Comparison of ENCODE assay signal across 8 mouse cellular contexts in the genomic region with DNA sequence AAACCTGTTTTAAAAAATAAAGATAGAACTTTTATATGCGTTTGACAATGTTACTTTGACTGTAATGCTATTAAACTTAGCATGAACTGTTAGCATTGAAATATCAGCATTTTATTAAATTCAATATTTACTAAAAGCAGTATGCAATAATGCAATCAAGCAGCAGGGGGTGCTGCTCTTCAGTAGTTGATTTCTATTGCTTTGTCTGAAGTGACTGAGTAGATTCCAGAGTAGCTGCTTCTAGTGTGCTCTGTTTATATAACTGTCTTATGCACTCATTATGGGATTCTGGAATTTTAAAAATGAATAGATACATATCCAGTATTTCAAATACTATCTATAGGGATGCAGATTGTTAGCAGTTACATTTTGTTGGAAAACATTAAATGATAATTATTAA.
DNase-seq lines count a peak whose midpoint lies in the region; ATAC-seq and TF ChIP-seq lines count a peak whose summit lies in the region.

No protein-coding gene starts in this region.

- TF ChIP-seq POLR2A in heart, adult 2 months (IDR thresholded peaks at IDR 0.05; ENCODE audit: insufficient read depth, low read depth, low read length) = no peak

- intact Hi-C loops in heart, adult 2 months (cut with DNase I) = loop anchor here (5.0 kb wide), 1 partner anchor 829 kb away; no protein-coding TSS in a partner anchor
- intact Hi-C loops in left cerebral cortex, postnatal 14 days (cut with DNase I) = loop anchor here (5.0 kb wide), 1 partner anchor 639 kb away; no protein-coding TSS in a partner anchor

- H3K4me1 ChIP-seq in heart, adult 2 months (ENCODE audit: control insufficient read depth, insufficient read depth, low read length) = no peaks in the 10 kb centered on the region
- H3K4me1 ChIP-seq in heart, embryonic 11.5 days (ENCODE audit: control insufficient read depth, insufficient read depth, low read length) = no peaks in the 10 kb centered on the region
- no peaks in the 10 kb centered on the region for H3K4me1 ChIP-seq in forebrain, postnatal 0 days (ENCODE audit: insufficient read depth)

- in situ Hi-C loops in Patski (cut with MboI; ENCODE audit: low pct_unique_long_range_greater_than_20kb) = loop anchor here (10.0 kb wide), 1 partner anchor 1107 kb away; no protein-coding TSS in a partner anchor

- ATAC-seq in heart, embryonic 11.5 days (replicated peaks; ENCODE audit: insufficient number of reproducible peaks, low FRiP score, low TSS enrichment) = no peak
- ATAC-seq in Patski = no peak
- peak; percentile 73 for ATAC-seq in forebrain, postnatal 0 days

- CTCF ChIA-PET in Patski (lab: Charles Lee) = interaction anchor here (0.7 to 2.5 kb wide), 7 partner anchors 10 to 831 kb away, joined by 3 to 21 read pairs (median 4); no protein-coding TSS in a partner anchor

- 29% methylated on average over 1 of the region's 1 CpGs for WGBS in heart, adult 2 months
- 39% methylated on average over 1 of the region's 1 CpGs for WGBS in heart, embryonic 11.5 days (ENCODE audit: insufficient replicate concordance)
- 59% methylated on average over 1 of the region's 1 CpGs for WGBS in forebrain, postnatal 0 days

- POLR2A ChIA-PET in Patski (lab: Charles Lee) = no interaction called here

- no peak overlapping the region for H3K4me3 ChIP-seq in heart, adult 2 months
- no peak overlapping the region for H3K4me3 ChIP-seq in heart, embryonic 11.5 days (ENCODE audit: low read depth, low read length)
- H3K4me3 ChIP-seq in forebrain, postnatal 0 days (ENCODE audit: low read depth, low read length) = no peak overlapping the region

- no peaks in the 10 kb centered on the region for H3K27me3 ChIP-seq in heart, adult 2 months (ENCODE audit: control insufficient read depth, insufficient read depth, low read length)
- no peaks in the 10 kb centered on the region for H3K27me3 ChIP-seq in heart, embryonic 11.5 days (ENCODE audit: control insufficient read depth, insufficient read depth, low read length)
- no peaks in the 10 kb centered on the region for H3K27me3 ChIP-seq in Patski
- no peaks in the 10 kb centered on the region for H3K27me3 ChIP-seq in forebrain, postnatal 0 days (ENCODE audit: insufficient read depth, low read length)

- no peak overlapping the region for H3K4me2 ChIP-seq in heart, embryonic 11.5 days
- H3K4me2 ChIP-seq in forebrain, postnatal 0 days (ENCODE audit: low read depth) = no peak overlapping the region

- H3K79me2 ChIP-seq in heart, adult 2 months (replicated peaks; ENCODE audit: control insufficient read depth, insufficient read depth, low read length) = no peaks in the 10 kb centered on the region

- no peaks in the 10 kb centered on the region for H3K9me3 ChIP-seq in heart, embryonic 11.5 days (replicated peaks; ENCODE audit: control insufficient read depth, low read length)
- H3K9me3 ChIP-seq in forebrain, postnatal 0 days (ENCODE audit: low read length) = no peaks in the 10 kb centered on the region

- no peak for TF ChIP-seq EP300 in heart, adult 2 months (IDR thresholded peaks at IDR 0.05; ENCODE audit: insufficient read depth, low read depth, low read length)

- H3K9ac ChIP-seq in heart, adult 2 months (ENCODE audit: low read depth, low read length) = no peak overlapping the region
- no peak overlapping the region for H3K9ac ChIP-seq in heart, embryonic 11.5 days (ENCODE audit: low read depth, low read length)
- H3K9ac ChIP-seq in forebrain, postnatal 0 days = no peak overlapping the region

- DNase-seq in heart, adult 2 months = no peak
- DNase-seq in 3T3-L1 (ENCODE audit: low read depth, low spot score) = peak; percentile 74
- no peak for DNase-seq in Patski (ENCODE audit: low read depth, low spot score)
- DNase-seq in forebrain, postnatal 0 days = peak; percentile 83
- DNase-seq in left cerebral cortex, postnatal 14 days (ENCODE audit: low spot score in 2 of 2) = peak; percentile 66 to 75
- DNase-seq in retina, embryonic 14.5 days (ENCODE audit: low spot score) = peak; percentile 76
- DNase-seq in cerebellum, adult 8-10 months = no peak

- no peak overlapping the region for H3K27ac ChIP-seq in heart, adult 2 months
- H3K27ac ChIP-seq in heart, embryonic 11.5 days (ENCODE audit: low read depth, low read length) = no peak overlapping the region
- H3K27ac ChIP-seq in forebrain, postnatal 0 days (ENCODE audit: low read depth, low read length) = no peak overlapping the region

- H3K36me3 ChIP-seq in heart, adult 2 months (ENCODE audit: control insufficient read depth, insufficient read depth, low read length) = no peaks in the 10 kb centered on the region
- H3K36me3 ChIP-seq in heart, embryonic 11.5 days (ENCODE audit: control insufficient read depth, insufficient read depth, low read length) = no peaks in the 10 kb centered on the region
- H3K36me3 ChIP-seq in forebrain, postnatal 0 days (ENCODE audit: insufficient read depth) = no peaks in the 10 kb centered on the region

- peak; percentile 87 for TF ChIP-seq CTCF in heart, adult 2 months (IDR thresholded peaks at IDR 0.05)
- peak; percentile 72 for TF ChIP-seq CTCF in Patski (IDR thresholded peaks at IDR 0.05)
- TF ChIP-seq CTCF in forebrain, postnatal 0 days (IDR thresholded peaks at IDR 0.05; ENCODE audit: low read depth) = peak; percentile 80

Comparison
In these comparisons a context has a peak if more than half of its experiments do, and no peak if none do; other contexts are left out.
1. DNase-seq: peak in 3T3-L1 (single experiment), forebrain, postnatal 0 days (single experiment), left cerebral cortex, postnatal 14 days (2 of 2) and retina, embryonic 14.5 days (single experiment); none in heart, adult 2 months (0 of 2), Patski (single experiment) and cerebellum, adult 8-10 months (single experiment).
2. Peak in every context shown above with its lines, with median percentiles within 50 percentile points of each other: CTCF ChIP-seq.